Mouse (Mus musculus) brain, embryonic 14.5 days (tissue): ENCODE measurements around the gene Macrod2.

ENCODE experiments used
- CTCF ChIP-seq: fragments of 200-500 bp; IDR thresholded peaks from 2 replicates; pipeline ENCODE4 v1.5.1; 2012; ENCODE audit warnings: inconsistent platforms, mild to moderate bottlenecking, moderate library complexity, borderline replicate concordance; ENCODE audit not compliant: insufficient read depth, insufficient read length; ENCODE audit errors: extremely low read depth
- POLR2A ChIP-seq: fragments of 200-500 bp; IDR thresholded peaks from 2 replicates; pipeline ENCODE4 v1.6.1; 2012; ENCODE audit warnings: mild to moderate bottlenecking, inconsistent platforms, borderline replicate concordance; ENCODE audit not compliant: poor library complexity, insufficient read depth, insufficient read length, severe bottlenecking; ENCODE audit errors: extremely low read depth

DNA sequence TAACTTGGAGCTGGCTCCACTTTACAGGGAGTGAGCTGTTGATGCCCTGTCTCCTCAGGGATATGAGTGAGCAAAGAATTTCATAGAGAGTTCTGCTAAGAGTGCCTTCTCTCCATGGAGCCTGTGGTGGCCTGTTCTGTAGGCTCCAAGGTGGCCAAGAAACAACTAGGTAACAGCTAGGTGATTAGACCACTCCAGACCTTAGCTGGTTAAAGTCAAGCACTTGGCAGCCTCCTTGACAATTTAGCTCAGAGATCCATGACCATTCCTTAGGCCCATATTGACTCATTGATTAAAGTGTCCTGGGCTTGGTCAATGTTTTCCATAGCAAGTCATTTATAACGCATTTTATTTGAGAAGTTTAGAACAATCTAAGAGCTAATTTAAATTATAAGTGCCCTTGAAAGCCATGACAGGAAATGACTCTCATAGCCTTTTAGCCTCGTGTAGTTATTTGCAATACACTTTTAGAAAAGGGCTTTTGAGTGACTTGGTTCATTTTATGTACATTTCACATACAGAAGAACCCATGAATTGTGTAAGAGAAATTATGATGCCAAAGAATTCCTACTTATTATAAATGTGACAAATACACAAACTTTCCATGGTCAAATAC is 1525.4 kb downstream of the Macrod2 start:
- no peak for TF ChIP-seq CTCF
- TF ChIP-seq POLR2A = no peak
